Mouse (Mus musculus) left cerebral cortex, adult 18-20 months (tissue): Measurements from ENCODE around the gene Igf2bp3. TPM values are rescaled to one million over a fixed set of nuclear protein-coding genes. Genes with fewer than 3 reads are reported as not detected.

Experiments
- total RNA-seq, 2 experiments: library from RNA; stranded (reverse); gene quantifications; 2 replicates each; pipeline ENCODE4 v1.2.3; 2021

The Igf2bp3 gene
- total RNA-seq, 2 experiments from 2014 or later: not detected

Other genes starting within 250 kb of the Igf2bp3 start
- not detected for gene Doxl2, start 240.0 kb downstream of the Igf2bp3 start, total RNA-seq
- not detected for gene Svs1, start 228.1 kb downstream of the Igf2bp3 start, total RNA-seq
- 1 to 10 TPM; 1.9 to 2.8 TPM for gene Gpnmb, start 178.4 kb downstream of the Igf2bp3 start, total RNA-seq
- 10 to 100 TPM; 23.8 to 34.4 TPM for gene Malsu1, start 141.2 kb downstream of the Igf2bp3 start, total RNA-seq
- gene Tra2a, start 49.1 kb upstream of the Igf2bp3 start, total RNA-seq: 10 to 100 TPM; 80.5 to 84.7 TPM
- 10 to 100 TPM in 1 of 2 experiments, 1 to 10 TPM in 1; 9.3 to 10.5 TPM for gene Ccdc126, start 104.3 kb upstream of the Igf2bp3 start, total RNA-seq
- 1 to 10 TPM; 1.2 to 1.3 TPM for gene Fam221a, start 152.8 kb upstream of the Igf2bp3 start, total RNA-seq
- gene Stk31, start 180.6 kb upstream of the Igf2bp3 start, total RNA-seq: 1 to 10 TPM; 1.4 to 1.6 TPM